Mouse (Mus musculus) liver, embryonic 14 days (tissue): Measurements from ENCODE around the gene Sf1. TPM values are rescaled to one million over a fixed set of nuclear protein-coding genes. Genes with fewer than 3 reads are reported as not detected.

Experiments
- polyA plus RNA-seq: library from polyadenylated mRNA; depleted of rRNA; stranded (reverse); fragments of >200 nt; gene quantifications from 2 replicates; pipeline ENCODE4 v1.2.3, GENCODE M21; 2012; rRNA removed

Gene Sf1
- 48.0 and 61.2 TPM in 2 replicates for polyA plus RNA-seq

GRCm38 (mm10) chr19:6363411-6364240, at the start of gene Sf1:
Gene Sf1 (plus strand): TSS chr19:6363690.

GRCm38 (mm10) chr19:6334673-6335457, 28.6 kb upstream of the Sf1 start, which contains the start of gene Men1:
Gene Men1 (plus strand): TSS chr19:6334979.

DNA sequence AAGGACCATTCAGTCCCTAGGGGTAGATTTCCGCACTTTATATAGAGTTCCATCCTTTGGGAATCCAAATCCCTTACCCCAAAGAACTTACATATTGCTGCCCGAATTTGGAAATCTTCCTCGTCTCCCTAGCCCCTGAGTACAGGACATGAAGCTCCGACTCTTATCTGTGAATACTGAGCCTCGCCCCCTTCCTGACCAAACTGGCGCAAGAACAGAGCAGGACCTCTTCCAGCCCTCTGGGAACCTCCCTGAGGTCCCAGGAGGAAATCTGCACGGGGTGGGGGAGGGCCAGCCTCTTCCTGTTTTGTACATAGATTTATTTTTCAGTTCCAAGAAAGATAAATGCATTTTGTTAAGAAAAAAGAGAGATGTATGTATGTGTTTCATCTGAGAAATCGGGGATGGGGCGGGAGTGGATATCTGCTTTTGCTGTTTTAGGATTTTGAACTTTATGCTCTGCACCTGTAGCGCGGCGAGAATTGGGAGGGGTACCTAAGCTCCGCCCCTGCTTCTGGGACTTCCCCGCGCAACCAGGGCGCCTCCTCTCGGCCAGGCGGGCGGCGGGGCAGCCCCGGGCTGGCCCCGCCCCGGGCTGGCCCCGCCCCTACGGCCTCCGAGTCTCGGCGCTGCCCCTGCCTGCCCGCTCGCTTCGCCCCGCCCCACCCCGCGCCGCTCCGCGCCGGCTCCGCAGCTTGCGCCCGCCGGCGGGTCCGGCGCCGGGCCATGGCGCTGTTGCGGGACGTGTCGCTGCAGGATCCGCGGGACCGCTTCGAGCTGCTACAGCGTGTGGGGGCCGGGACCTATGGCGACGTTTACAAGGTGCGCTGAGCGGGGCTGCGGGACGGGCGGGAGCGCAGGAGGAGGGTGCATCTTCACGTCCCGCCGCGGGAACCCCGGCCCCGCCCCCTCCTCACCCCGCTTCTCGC, 22.7 kb upstream of the Sf1 start, which contains the start of gene Map4k2:
TSS of gene Map4k2 (plus strand) at position 612 of the 929 bp plus-strand sequence.

GRCm38 (mm10) chr19:6384128-6384527, 20.6 kb downstream of the Sf1 start, which contains the start of gene Pygm:
Gene Pygm (plus strand): TSS chr19:6384399.

DNA sequence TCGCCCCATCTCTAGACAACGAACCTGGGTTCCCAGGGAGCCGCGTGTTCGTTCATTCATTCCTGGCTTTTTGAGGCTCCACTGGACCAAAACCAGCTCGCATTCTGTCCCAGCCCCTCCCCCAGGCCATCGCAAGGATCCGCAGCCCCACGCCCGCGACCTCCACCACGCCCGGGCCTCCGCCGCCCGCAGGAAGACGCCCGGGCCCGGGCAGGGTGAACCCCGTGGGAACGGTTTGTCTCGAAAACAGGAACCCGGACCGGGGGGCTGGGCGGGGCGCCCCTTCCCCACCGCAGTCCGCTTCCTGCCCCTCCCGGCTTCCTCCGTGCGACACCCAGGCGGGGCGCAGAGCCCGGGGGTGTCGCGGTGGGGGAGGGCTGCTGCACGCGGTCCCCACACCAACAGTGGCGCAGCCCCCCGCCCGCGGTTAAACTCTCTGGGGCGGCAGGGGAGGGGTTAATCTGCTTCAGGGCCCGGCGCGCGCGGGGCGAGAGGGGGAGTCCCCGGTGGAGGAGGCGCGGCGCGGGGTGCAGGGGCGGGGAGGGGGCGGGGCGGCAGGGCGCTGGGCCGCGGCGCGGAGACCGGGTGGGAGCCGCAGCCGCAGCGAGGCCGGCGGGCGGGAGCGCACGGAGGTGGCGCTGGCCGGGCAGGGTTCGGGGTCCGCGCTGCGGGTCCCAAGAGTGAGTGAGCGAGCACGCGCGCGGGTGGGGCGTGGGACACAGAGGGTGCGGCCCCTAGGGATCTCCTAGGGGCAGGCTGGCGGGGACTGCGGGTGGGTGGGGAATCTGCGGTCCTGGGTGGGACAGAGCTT, 36.0 kb downstream of the Sf1 start, which contains the start of gene Rasgrp2:
TSS of gene Rasgrp2 (plus strand) at position 56 of the 811 bp plus-strand sequence.

GRCm38 (mm10) chr19:6418233-6418879, 54.9 kb downstream of the Sf1 start, which contains the start of gene Nrxn2:
Gene Nrxn2 (plus strand): TSS chr19:6418731.

Other genes starting within 250 kb of the Sf1 start
- 15.7 and 17.5 TPM in 2 replicates for gene Sac3d1, start 245.0 kb upstream of the Sf1 start, polyA plus RNA-seq
- 37.2 and 41.0 TPM in 2 replicates for gene Snx15, start 235.4 kb upstream of the Sf1 start, polyA plus RNA-seq
- 0.27 and 0.37 TPM in 2 replicates for gene Batf2, start 222.7 kb upstream of the Sf1 start, polyA plus RNA-seq
- 22.1 and 23.4 TPM in 2 replicates for gene Arl2, start 222.1 kb upstream of the Sf1 start, polyA plus RNA-seq
- not detected in 2 replicates for gene Majin, start 179.3 kb upstream of the Sf1 start, polyA plus RNA-seq
- gene Gpha2, start 137.3 kb upstream of the Sf1 start, polyA plus RNA-seq = 0.07 and 0.08 TPM in 2 replicates
- gene Ppp2r5b, start 127.8 kb upstream of the Sf1 start, polyA plus RNA-seq = 2.7 and 2.8 TPM in 2 replicates
- gene Atg2a, start 122.0 kb upstream of the Sf1 start, polyA plus RNA-seq = 4.1 and 5.0 TPM in 2 replicates
- gene Ehd1, start 87.0 kb upstream of the Sf1 start, polyA plus RNA-seq = 64.9 and 71.3 TPM in 2 replicates
- gene Cdc42bpg, start 57.2 kb upstream of the Sf1 start, polyA plus RNA-seq = 2.0 TPM in 2 replicates
- 16.2 and 19.2 TPM in 2 replicates for gene Men1, start 28.7 kb upstream of the Sf1 start, polyA plus RNA-seq
- gene Map4k2, start 22.6 kb upstream of the Sf1 start, polyA plus RNA-seq = 13.7 and 16.5 TPM in 2 replicates
- gene Pygm, start 20.7 kb downstream of the Sf1 start, polyA plus RNA-seq = 1.5 and 1.7 TPM in 2 replicates
- 69.5 and 79.2 TPM in 2 replicates for gene Rasgrp2, start 35.6 kb downstream of the Sf1 start, polyA plus RNA-seq
- gene Nrxn2, start 55.0 kb downstream of the Sf1 start, polyA plus RNA-seq = 0.31 and 0.40 TPM in 2 replicates
- not detected in 2 replicates for gene Slc22a12, start 179.3 kb downstream of the Sf1 start, polyA plus RNA-seq